Mouse (Mus musculus): ENCODE results near the gene Egr2.

The Egr2 gene

GRCm38 (mm10) chr10:67535256-67535655 is at the start of gene Egr2:
Egr2 (plus strand) TSS chr10:67535475.
- DNase-seq (ENCODE audit: low spot score in 2 of 2): peak in 1 of 2 experiments; percentile 22

- DNase-seq (ENCODE audit: low spot score in 2 of 2): no peak
Observed at GRCm38 (mm10) chr10:67487496-67487895, 47.8 kb upstream of the Egr2 start.

GRCm38 (mm10) chr10:67489836-67490235 is 45.4 kb upstream of the Egr2 start:
- DNase-seq (ENCODE audit: low spot score in 2 of 2): no peak

GRCm38 (mm10) chr10:67490632-67491031 is 44.6 kb upstream of the Egr2 start:
- no peak for DNase-seq (ENCODE audit: low spot score in 2 of 2)

GRCm38 (mm10) chr10:67492161-67492571 is 43.1 kb upstream of the Egr2 start:
- no peak for DNase-seq (ENCODE audit: low spot score in 2 of 2)

- no peak for DNase-seq (ENCODE audit: low spot score in 2 of 2)
Observed at GRCm38 (mm10) chr10:67493556-67493955, 41.7 kb upstream of the Egr2 start.

- no peak for DNase-seq (ENCODE audit: low spot score in 2 of 2)
Observed at GRCm38 (mm10) chr10:67497144-67497892, 38.0 kb upstream of the Egr2 start.

GRCm38 (mm10) chr10:67497951-67498350 is 37.3 kb upstream of the Egr2 start:
- no peak for DNase-seq (ENCODE audit: low spot score in 2 of 2)

- DNase-seq (ENCODE audit: low spot score in 2 of 2): no peak
Observed at GRCm38 (mm10) chr10:67503320-67503995, 31.8 kb upstream of the Egr2 start.

GRCm38 (mm10) chr10:67504046-67504445 is 31.2 kb upstream of the Egr2 start:
- DNase-seq (ENCODE audit: low spot score in 2 of 2): no peak

GRCm38 (mm10) chr10:67505248-67505647 is 30.0 kb upstream of the Egr2 start:
- DNase-seq (ENCODE audit: low spot score in 2 of 2): no peak

GRCm38 (mm10) chr10:67512211-67512610 is 23.1 kb upstream of the Egr2 start:
- no peak for DNase-seq (ENCODE audit: low spot score in 2 of 2)

GRCm38 (mm10) chr10:67512871-67513270 is 22.4 kb upstream of the Egr2 start:
- no peak for DNase-seq (ENCODE audit: low spot score in 2 of 2)

GRCm38 (mm10) chr10:67518733-67519132 is 16.5 kb upstream of the Egr2 start:
- no peak for DNase-seq (ENCODE audit: low spot score in 2 of 2)

GRCm38 (mm10) chr10:67524130-67524529 is 11.1 kb upstream of the Egr2 start:
- no peak for DNase-seq (ENCODE audit: low spot score in 2 of 2)

- DNase-seq (ENCODE audit: low spot score in 2 of 2): peak in 1 of 2 experiments; percentile 51
Observed at GRCm38 (mm10) chr10:67524694-67525093, 10.6 kb upstream of the Egr2 start.

- DNase-seq (ENCODE audit: low spot score in 2 of 2): no peak
Observed at GRCm38 (mm10) chr10:67526435-67526834, 8.8 kb upstream of the Egr2 start.

GRCm38 (mm10) chr10:67529769-67530168 is 5.5 kb upstream of the Egr2 start:
- DNase-seq (ENCODE audit: low spot score in 2 of 2): no peak

GRCm38 (mm10) chr10:67535972-67536371 is 697 bp downstream of the Egr2 start:
- DNase-seq (ENCODE audit: low spot score in 2 of 2): peak; percentile 65 to 73

GRCm38 (mm10) chr10:67536621-67537141 is 1.4 kb downstream of the Egr2 start:
- peak in 1 of 2 experiments; percentile 64 for DNase-seq (ENCODE audit: low spot score in 2 of 2)

GRCm38 (mm10) chr10:67537151-67537994 is 2.1 kb downstream of the Egr2 start:
- DNase-seq (ENCODE audit: low spot score in 2 of 2): peak; percentile 88 to 89

GRCm38 (mm10) chr10:67538106-67538505 is 2.8 kb downstream of the Egr2 start:
- DNase-seq (ENCODE audit: low spot score in 2 of 2): no peak

Measured in urinary bladder, postnatal 4 days (tissue).